Mouse (Mus musculus): ENCODE data around the gene Sorcs1.

Gene Sorcs1

GRCm38 (mm10) chr19:50558771-50559170 is 119.7 kb downstream of the Sorcs1 start:
- no peak for DNase-seq (ENCODE audit: low spot score)

- DNase-seq (ENCODE audit: low spot score), result no peak
Observed at GRCm38 (mm10) chr19:50534031-50534430, 144.4 kb downstream of the Sorcs1 start.

GRCm38 (mm10) chr19:50527835-50528234 is 150.6 kb downstream of the Sorcs1 start:
- no peak for DNase-seq (ENCODE audit: low spot score)

- DNase-seq (ENCODE audit: low spot score), result no peak
Observed at GRCm38 (mm10) chr19:50526094-50526493, 152.4 kb downstream of the Sorcs1 start.

- DNase-seq (ENCODE audit: low spot score), result no peak
Observed at GRCm38 (mm10) chr19:50521943-50522342, 156.5 kb downstream of the Sorcs1 start.

GRCm38 (mm10) chr19:50515059-50515673 is 163.3 kb downstream of the Sorcs1 start:
- DNase-seq (ENCODE audit: low spot score), result no peak

GRCm38 (mm10) chr19:50514309-50514830 is 164.1 kb downstream of the Sorcs1 start:
- DNase-seq (ENCODE audit: low spot score), result no peak

GRCm38 (mm10) chr19:50502816-50503215 is 175.6 kb downstream of the Sorcs1 start:
- no peak for DNase-seq (ENCODE audit: low spot score)

GRCm38 (mm10) chr19:50491121-50491520 is 187.3 kb downstream of the Sorcs1 start:
- no peak for DNase-seq (ENCODE audit: low spot score)

- DNase-seq (ENCODE audit: low spot score), result no peak
Observed at GRCm38 (mm10) chr19:50490721-50491120, 187.7 kb downstream of the Sorcs1 start.

GRCm38 (mm10) chr19:50489786-50490185 is 188.7 kb downstream of the Sorcs1 start:
- no peak for DNase-seq (ENCODE audit: low spot score)

GRCm38 (mm10) chr19:50488421-50488820 is 190.0 kb downstream of the Sorcs1 start:
- no peak for DNase-seq (ENCODE audit: low spot score)

- DNase-seq (ENCODE audit: low spot score), result no peak
Observed at GRCm38 (mm10) chr19:50487768-50488167, 190.7 kb downstream of the Sorcs1 start.

- no peak for DNase-seq (ENCODE audit: low spot score)
Observed at GRCm38 (mm10) chr19:50486345-50486744, 192.1 kb downstream of the Sorcs1 start.

- no peak for DNase-seq (ENCODE audit: low spot score)
Observed at GRCm38 (mm10) chr19:50476774-50477173, 201.7 kb downstream of the Sorcs1 start.

- DNase-seq (ENCODE audit: low spot score), result no peak
Observed at GRCm38 (mm10) chr19:50468592-50468991, 209.9 kb downstream of the Sorcs1 start.

GRCm38 (mm10) chr19:50464811-50465210 is 213.6 kb downstream of the Sorcs1 start:
- no peak for DNase-seq (ENCODE audit: low spot score)

GRCm38 (mm10) chr19:50458581-50458980 is 219.9 kb downstream of the Sorcs1 start:
- no peak for DNase-seq (ENCODE audit: low spot score)

GRCm38 (mm10) chr19:50457275-50457892 is 221.1 kb downstream of the Sorcs1 start:
- DNase-seq (ENCODE audit: low spot score), result no peak

- no peak for DNase-seq (ENCODE audit: low spot score)
Observed at GRCm38 (mm10) chr19:50441099-50441498, 237.3 kb downstream of the Sorcs1 start.

GRCm38 (mm10) chr19:50440246-50440910 is 238.1 kb downstream of the Sorcs1 start:
- no peak for DNase-seq (ENCODE audit: low spot score)

GRCm38 (mm10) chr19:50439464-50439881 is 239.0 kb downstream of the Sorcs1 start:
- no peak for DNase-seq (ENCODE audit: low spot score)

- no peak for DNase-seq (ENCODE audit: low spot score)
Observed at GRCm38 (mm10) chr19:50422928-50423327, 255.5 kb downstream of the Sorcs1 start.

All from testis, postnatal 14 days (tissue).